Mouse (Mus musculus) olfactory bulb, adult 2 months (tissue): ENCODE measurements around the gene Mical3. TPM values are rescaled to one million over a fixed set of nuclear protein-coding genes. Genes with fewer than 3 reads are reported as not detected.

Source experiments
- H3K27ac ChIP-seq: fragments of 200-500 bp; 2 replicates; pipeline ENCODE4 v1.5.1; 2012; ENCODE audit warnings: low read depth, low read length; ENCODE audit not compliant: insufficient read depth
- H3K4me1 ChIP-seq: fragments of 200-500 bp; 2 replicates; pipeline ENCODE4 v1.6.1; 2012; ENCODE audit warnings: low read length; ENCODE audit not compliant: control insufficient read depth, insufficient read depth
- H3K4me3 ChIP-seq: fragments of 200-500 bp; 2 replicates; pipeline ENCODE4 v1.5.1; 2012; ENCODE audit warnings: mild to moderate bottlenecking, low read depth, low read length, moderate library complexity; ENCODE audit not compliant: insufficient read depth
- CTCF ChIP-seq: fragments of 200-500 bp; IDR thresholded peaks from 2 replicates; pipeline ENCODE4 v1.5.1; 2012; ENCODE audit warnings: low read depth, mild to moderate bottlenecking, low read length, moderate library complexity; ENCODE audit not compliant: insufficient read depth
- POLR2A ChIP-seq: fragments of 200-500 bp; IDR thresholded peaks from 2 replicates; pipeline ENCODE4 v1.6.1; 2012; ENCODE audit warnings: mild to moderate bottlenecking, low read depth, low read length, moderate library complexity; ENCODE audit not compliant: insufficient read depth
- WGBS: fragments of 180-500 bp; shearing (Covaris S2); methylation state at CpG from one replicate; pipeline ENCODE4 v1.1.7; 2018; 5-methylcytosine and 5-hydroxymethylcytosine counted together
- polyA plus RNA-seq: library from polyadenylated mRNA; stranded (reverse); fragments of >200 nt; gene quantifications from 2 replicates; pipeline ENCODE4 v1.2.4, GENCODE M21; 2012; ENCODE audit warnings: low replicate concordance; ENCODE audit not compliant: missing spikeins, insufficient read depth, insufficient read length

Mical3 gene
- polyA plus RNA-seq, 1 experiment = 277 TPM

DNA sequence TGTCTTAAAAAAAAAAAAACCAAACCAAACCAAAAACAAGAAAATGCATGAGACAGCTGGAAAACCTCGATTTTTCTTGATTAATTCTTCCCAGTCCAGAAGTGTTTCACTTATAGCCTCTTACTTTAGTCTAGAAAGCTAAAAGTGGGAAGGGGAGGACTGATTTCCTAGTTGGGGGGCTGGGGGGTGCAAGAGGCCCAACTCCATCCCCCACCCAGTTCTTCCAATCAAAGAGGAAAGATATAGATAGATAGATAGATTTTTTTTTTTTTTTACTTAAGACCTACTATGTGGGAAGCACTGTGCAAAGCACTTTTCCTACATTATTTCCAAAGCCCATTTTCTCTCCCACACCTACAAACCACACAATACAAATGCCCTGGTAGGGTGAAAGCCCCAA lies 22.7 kb downstream of the Mical3 start:
- Histone ChIP-seq H3K4me1 (peaks cover 26% of the 10 kb centered on the region), H3K27ac (no peak overlapping the region), H3K4me3 (no peak overlapping the region)
- no peak for TF ChIP-seq CTCF
- no peak for TF ChIP-seq POLR2A
- 73% methylated on average over 1 of the region's 1 CpGs for WGBS

GRCm38 (mm10) chr6:121106711-121107405 lies 23.9 kb downstream of the Mical3 start:
- no peak overlapping the region for H3K4me3 ChIP-seq
- H3K27ac ChIP-seq = no peak overlapping the region
- 86% methylated on average over 16 of the region's 16 CpGs for WGBS
- H3K4me1 ChIP-seq = peaks cover 34% of the 10 kb centered on the region
- TF ChIP-seq POLR2A (no peak), CTCF (no peak)

DNA sequence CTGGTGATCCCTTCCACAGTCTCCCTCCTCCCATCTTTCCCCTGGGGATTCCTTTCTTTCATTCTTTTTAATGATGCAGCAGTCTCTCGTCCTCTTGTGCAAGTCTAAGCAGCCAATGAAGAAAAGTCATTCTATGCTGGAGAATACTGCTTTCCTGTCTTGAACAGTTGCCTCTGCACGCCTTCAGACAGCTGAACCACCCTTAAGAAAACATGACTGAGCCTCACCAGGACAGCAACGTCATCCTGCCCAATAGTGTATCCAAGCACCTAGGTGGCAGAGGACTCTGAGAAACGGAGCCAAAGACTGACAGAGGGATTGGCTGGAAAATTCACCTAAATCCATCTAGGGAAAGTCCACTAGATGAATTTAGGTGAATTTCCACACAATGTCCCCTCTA lies 25.1 kb downstream of the Mical3 start:
- 34% methylated on average over 4 of the region's 4 CpGs for WGBS
- no peak overlapping the region for H3K4me3 ChIP-seq
- TF ChIP-seq CTCF (no peak), POLR2A (no peak)
- no peak overlapping the region for H3K27ac ChIP-seq
- H3K4me1 ChIP-seq = peaks cover 36% of the 10 kb centered on the region

DNA sequence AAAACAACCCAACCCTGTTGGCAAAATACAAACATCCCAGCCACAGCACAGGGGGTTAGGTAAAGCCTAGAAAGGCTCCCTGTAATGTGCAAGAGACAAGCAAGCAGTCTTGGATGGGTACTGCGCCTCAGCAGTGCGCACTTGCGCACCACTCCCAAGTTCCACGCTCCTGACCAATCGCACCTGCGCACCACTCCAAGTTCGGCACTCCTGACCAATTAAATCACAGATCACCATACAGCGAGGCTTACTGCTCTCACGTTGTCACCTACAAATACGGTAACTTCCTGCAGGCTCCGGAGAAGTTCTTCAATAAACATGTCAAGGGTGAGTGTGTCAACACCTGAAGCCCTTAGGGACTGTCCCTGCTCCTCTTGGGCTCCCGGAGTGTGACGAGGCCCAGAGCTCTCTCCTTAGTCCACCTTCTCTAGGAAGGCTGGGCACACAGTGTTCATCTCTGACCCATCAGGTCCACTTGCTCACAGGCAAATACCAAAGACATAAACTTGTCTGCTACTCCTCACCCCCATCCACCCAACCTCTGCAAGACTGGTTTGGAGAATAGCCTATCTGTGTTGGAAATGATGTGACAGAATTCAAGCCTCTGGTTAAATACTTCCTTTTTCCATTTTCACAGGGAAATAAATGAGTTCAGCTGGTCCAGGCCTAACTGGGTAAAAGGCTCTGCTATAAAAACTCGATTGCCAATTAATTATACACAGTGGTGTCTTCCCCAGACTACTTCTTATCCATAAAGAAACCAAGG lies 27.2 kb downstream of the Mical3 start:
- Histone ChIP-seq H3K4me1 (peaks cover 50% of the 10 kb centered on the region), H3K4me3 (no peak overlapping the region), H3K27ac (no peak overlapping the region)
- whole genome bisulfite sequencing = 89% methylated on average over 14 of the region's 14 CpGs
- TF ChIP-seq CTCF = no peak
- no peak for TF ChIP-seq POLR2A

DNA sequence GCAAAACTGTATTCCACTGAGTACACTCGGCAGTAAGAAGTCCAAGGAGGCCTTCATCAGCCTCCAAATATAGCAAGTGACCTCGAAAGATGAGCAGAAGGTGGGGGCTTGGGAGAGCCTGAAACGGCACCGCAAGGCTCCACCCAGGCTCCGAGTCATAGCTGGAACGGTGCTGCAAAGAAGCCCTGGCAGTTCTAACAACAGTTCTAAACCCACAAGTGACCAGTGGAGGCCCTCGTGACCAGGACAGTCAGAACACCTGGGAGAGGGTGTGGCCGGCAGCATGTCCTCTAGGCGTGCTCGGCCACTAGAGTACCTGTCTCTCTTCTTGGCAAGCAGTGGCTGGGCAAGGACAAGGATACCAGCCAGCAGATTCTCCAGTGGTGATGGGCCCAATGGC lies 27.9 kb downstream of the Mical3 start:
- Histone ChIP-seq H3K27ac (no peak overlapping the region), H3K4me1 (peaks cover 54% of the 10 kb centered on the region), H3K4me3 (no peak overlapping the region)
- TF ChIP-seq POLR2A = no peak
- WGBS = 45% methylated on average over 10 of the region's 10 CpGs

DNA sequence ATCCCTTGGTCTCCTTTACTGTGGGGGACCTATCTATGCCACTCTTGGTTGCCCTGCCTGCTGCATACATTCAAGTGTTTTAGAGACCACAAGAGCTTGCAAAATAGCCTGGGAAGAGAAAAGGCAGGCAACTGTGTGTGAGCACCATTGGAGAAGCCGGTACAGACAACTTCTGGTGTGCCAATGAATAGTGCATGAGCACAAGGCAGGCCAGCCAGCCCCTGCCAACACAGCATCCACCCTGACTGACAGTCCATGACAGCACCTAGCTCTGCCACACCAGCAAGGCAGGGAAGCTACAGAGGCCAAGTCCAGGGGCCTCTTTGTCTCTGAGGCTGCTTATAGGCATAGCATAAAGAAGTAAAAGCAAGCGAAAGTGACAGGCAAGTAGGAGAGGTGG lies 28.7 kb downstream of the Mical3 start:
- no peak for TF ChIP-seq POLR2A
- Histone ChIP-seq H3K4me3 (no peak overlapping the region), H3K27ac (no peak overlapping the region), H3K4me1 (peaks cover 56% of the 10 kb centered on the region)
- 77% methylated on average over 2 of the region's 2 CpGs for WGBS

GRCm38 (mm10) chr6:121101201-121101600 lies 29.6 kb downstream of the Mical3 start:
- Histone ChIP-seq H3K27ac (no peak overlapping the region), H3K4me3 (no peak overlapping the region), H3K4me1 (peaks cover 55% of the 10 kb centered on the region)
- TF ChIP-seq POLR2A (no peak), CTCF (no peak)
- 83% methylated on average over 5 of the region's 5 CpGs for WGBS

DNA sequence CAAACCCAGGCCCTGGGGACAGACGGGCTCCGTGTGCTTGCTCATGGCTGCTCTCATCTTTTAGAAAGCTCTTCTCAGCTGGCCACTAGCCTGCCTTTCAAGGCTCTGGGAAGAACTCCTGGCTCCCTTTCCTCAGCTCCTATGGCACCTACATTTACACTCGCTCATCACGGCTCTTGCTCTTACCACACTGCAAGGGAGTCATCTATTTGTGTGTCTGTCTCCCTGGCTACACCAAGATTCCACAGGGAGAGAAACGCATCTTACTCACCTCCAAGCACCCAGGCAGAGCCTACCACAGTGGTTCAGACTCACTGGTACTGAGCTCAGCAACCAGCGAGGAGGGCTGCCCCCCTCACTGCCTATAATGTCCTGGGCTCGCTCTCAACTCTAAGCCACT lies 31.0 kb downstream of the Mical3 start:
- Histone ChIP-seq H3K4me3 (no peak overlapping the region), H3K27ac (no peak overlapping the region), H3K4me1 (peaks cover 50% of the 10 kb centered on the region)
- TF ChIP-seq CTCF (no peak), POLR2A (no peak)
- WGBS = 59% methylated on average over 7 of the region's 7 CpGs

DNA sequence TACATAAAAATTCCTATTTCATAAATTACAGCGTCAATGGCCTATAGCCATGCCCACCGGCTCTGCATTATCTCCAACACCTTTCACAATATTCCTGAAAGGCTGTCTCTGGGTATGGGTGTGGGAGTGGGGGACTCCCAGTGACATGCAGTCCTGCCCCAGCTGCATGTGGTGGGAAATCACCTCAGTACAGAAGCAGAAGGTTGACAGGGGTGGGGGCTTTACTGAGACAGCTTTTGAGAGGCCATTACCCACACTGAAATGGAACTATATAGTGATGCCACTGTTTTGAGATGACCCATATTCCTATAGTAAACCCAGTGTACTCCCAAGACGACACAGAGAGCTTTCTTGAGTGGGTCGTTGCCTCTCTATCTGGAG lies 31.6 kb downstream of the Mical3 start:
- Histone ChIP-seq H3K4me3 (no peak overlapping the region), H3K4me1 (peaks cover 49% of the 10 kb centered on the region), H3K27ac (no peak overlapping the region)
- 71% methylated on average over 4 of the region's 4 CpGs for WGBS
- no peak for TF ChIP-seq POLR2A
- no peak for TF ChIP-seq CTCF
